Mouse (Mus musculus): ENCODE data around the gene Olfr373. TPM values are rescaled to one million over a fixed set of nuclear protein-coding genes. Genes with fewer than 3 reads are reported as not detected.
"Not testable (repeated sequence)": the region's sequence is repeated elsewhere in the genome, so short reads cannot be mapped to it uniquely, and the experiment has no call there.

Gene Olfr373
- polyA plus RNA-seq, 1 experiment from 2014 or later = not detected

DNA sequence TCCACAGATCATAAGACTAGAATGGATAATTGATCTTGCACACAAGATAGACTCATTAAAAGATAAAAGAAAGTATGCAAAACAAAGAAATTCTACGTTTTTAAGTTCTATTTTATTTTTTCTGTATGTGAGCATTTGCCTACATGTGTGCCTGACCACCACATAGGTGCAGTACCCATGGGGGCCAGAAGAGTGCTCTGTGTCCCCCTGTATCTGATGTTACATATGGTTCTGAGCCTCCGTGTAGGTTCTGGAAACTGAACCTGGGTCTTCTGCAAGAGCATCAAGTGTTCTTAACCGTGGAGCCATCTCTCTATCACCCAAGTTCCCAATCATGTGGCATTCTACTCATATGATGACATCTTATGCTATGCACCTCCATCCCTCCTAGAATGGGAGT is 29.5 kb downstream of the Olfr373 start:
- H3K4me1 ChIP-seq = no peaks in the 10 kb centered on the region
- no peaks in the 10 kb centered on the region for H3K27me3 ChIP-seq (replicated peaks)
- ATAC-seq (replicated peaks) = no peak
- H3K36me3 ChIP-seq (replicated peaks) = no peaks in the 10 kb centered on the region
- no peak overlapping the region for H3K4me2 ChIP-seq
- no peaks in the 10 kb centered on the region for H3K9me3 ChIP-seq
- H3K4me3 ChIP-seq = no peak overlapping the region
- no peak overlapping the region for H3K9ac ChIP-seq
- H3K27ac ChIP-seq = no peak overlapping the region
- 76% methylated on average over 3 of the region's 3 CpGs for WGBS

GRCm38 (mm10) chr8:72115202-72115601 is 32.2 kb downstream of the Olfr373 start:
- no peaks in the 10 kb centered on the region for H3K9me3 ChIP-seq
- H3K4me3 ChIP-seq = no peak overlapping the region
- H3K9ac ChIP-seq = no peak overlapping the region
- no peak overlapping the region for H3K27ac ChIP-seq
- H3K4me1 ChIP-seq = no peaks in the 10 kb centered on the region
- no peak overlapping the region for H3K4me2 ChIP-seq
- H3K27me3 ChIP-seq (replicated peaks) = no peaks in the 10 kb centered on the region
- WGBS = 85% methylated on average over 2 of the region's 2 CpGs
- H3K36me3 ChIP-seq (replicated peaks) = no peaks in the 10 kb centered on the region
- ATAC-seq (replicated peaks) = no peak

GRCm38 (mm10) chr8:72118616-72119015 is 35.6 kb downstream of the Olfr373 start:
- Histone ChIP-seq H3K9me3 (no peaks in the 10 kb centered on the region), H3K9ac (no peak overlapping the region), H3K4me1 (no peaks in the 10 kb centered on the region), H3K4me2 (no peak overlapping the region), H3K27ac (no peak overlapping the region), H3K36me3 (replicated peaks) (no peaks in the 10 kb centered on the region), H3K27me3 (replicated peaks) (no peaks in the 10 kb centered on the region), H3K4me3 (no peak overlapping the region)
- no peak for ATAC-seq (replicated peaks)
- 57% methylated on average over 4 of the region's 4 CpGs for WGBS

- WGBS = 56% methylated on average over 3 of the region's 3 CpGs
- H3K9ac ChIP-seq; H3K4me1 ChIP-seq; H3K9me3 ChIP-seq; H3K27ac ChIP-seq; H3K4me2 ChIP-seq; H3K27me3 ChIP-seq (replicated peaks); H3K36me3 ChIP-seq (replicated peaks); ATAC-seq (replicated peaks); H3K4me3 ChIP-seq: not testable (repeated sequence)
These were observed 38.5 kb downstream of the Olfr373 start for GRCm38 (mm10) chr8:72121486-72121885.

- H3K9ac ChIP-seq = no peak overlapping the region
- no peak overlapping the region for H3K4me2 ChIP-seq
- no peak overlapping the region for H3K4me3 ChIP-seq
- 38% methylated on average over 1 of the region's 1 CpGs for WGBS
- H3K9me3 ChIP-seq = no peaks in the 10 kb centered on the region
- ATAC-seq (replicated peaks) = no peak
- H3K4me1 ChIP-seq = no peaks in the 10 kb centered on the region
- no peaks in the 10 kb centered on the region for H3K36me3 ChIP-seq (replicated peaks)
- H3K27me3 ChIP-seq (replicated peaks) = no peaks in the 10 kb centered on the region
- H3K27ac ChIP-seq = no peak overlapping the region
These were observed 39.0 kb downstream of the Olfr373 start for GRCm38 (mm10) chr8:72121997-72122396.

GRCm38 (mm10) chr8:72127834-72128233 is 44.9 kb downstream of the Olfr373 start:
- Histone ChIP-seq H3K36me3 (replicated peaks) (no peaks in the 10 kb centered on the region), H3K27me3 (replicated peaks) (no peaks in the 10 kb centered on the region), H3K27ac (no peak overlapping the region), H3K4me1 (no peaks in the 10 kb centered on the region), H3K4me3 (no peak overlapping the region), H3K9ac (no peak overlapping the region), H3K4me2 (no peak overlapping the region), H3K9me3 (no peaks in the 10 kb centered on the region)
- ATAC-seq (replicated peaks) = no peak
- 82% methylated on average over 1 of the region's 1 CpGs for WGBS

GRCm38 (mm10) chr8:72131251-72131650 is 48.3 kb downstream of the Olfr373 start:
- Histone ChIP-seq H3K9ac (no peak overlapping the region), H3K4me3 (no peak overlapping the region), H3K9me3 (no peaks in the 10 kb centered on the region), H3K36me3 (replicated peaks) (no peaks in the 10 kb centered on the region), H3K27me3 (replicated peaks) (no peaks in the 10 kb centered on the region), H3K4me2 (no peak overlapping the region), H3K27ac (no peak overlapping the region), H3K4me1 (peaks cover 8% of the 10 kb centered on the region)
- WGBS = 88% methylated on average over 2 of the region's 2 CpGs
- no peak for ATAC-seq (replicated peaks)

DNA sequence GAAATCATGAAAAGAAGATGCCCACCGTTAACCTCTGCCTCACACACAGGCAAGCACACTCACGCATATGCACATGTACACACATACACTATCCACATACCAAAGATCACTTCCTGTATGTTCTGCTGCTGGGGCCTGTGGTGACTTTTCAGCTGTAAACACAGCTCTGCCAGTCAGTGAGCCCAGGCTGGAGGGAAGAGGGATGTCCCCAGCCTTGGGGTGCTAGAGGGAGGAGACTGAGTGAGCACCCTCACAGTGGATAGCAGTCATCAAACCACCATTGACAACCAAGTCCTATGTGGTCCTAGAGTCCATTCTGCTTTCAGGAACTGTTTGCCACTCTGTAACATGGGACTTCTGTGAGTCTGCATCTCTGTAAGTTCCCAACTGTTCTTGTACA is 48.9 kb downstream of the Olfr373 start:
- Histone ChIP-seq H3K9ac (no peak overlapping the region), H3K9me3 (no peaks in the 10 kb centered on the region), H3K27ac (no peak overlapping the region), H3K36me3 (replicated peaks) (no peaks in the 10 kb centered on the region), H3K4me2 (no peak overlapping the region), H3K4me3 (no peak overlapping the region), H3K4me1 (peaks cover 14% of the 10 kb centered on the region), H3K27me3 (replicated peaks) (no peaks in the 10 kb centered on the region)
- ATAC-seq (replicated peaks) = no peak
- 79% methylated on average over 2 of the region's 2 CpGs for WGBS

DNA sequence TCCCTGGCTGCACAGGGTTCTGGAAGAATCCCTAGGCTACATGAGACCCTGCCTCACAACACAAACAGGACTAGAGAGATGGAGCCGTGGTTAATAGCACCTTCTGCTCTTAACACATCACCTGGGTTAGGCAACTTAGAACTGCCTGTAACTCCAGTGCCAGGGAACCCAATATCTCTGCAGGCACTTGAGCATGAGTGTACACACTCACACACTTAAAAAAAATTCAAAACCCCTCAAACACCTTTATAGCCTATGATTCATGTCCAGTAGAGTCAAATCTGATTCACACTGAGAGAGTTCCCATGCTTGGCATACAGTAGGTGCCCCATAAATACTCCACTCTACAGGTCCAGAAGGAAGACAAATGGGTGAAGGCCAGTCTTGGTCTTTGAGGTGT is 49.4 kb downstream of the Olfr373 start:
- H3K27ac ChIP-seq = no peak overlapping the region
- no peaks in the 10 kb centered on the region for H3K9me3 ChIP-seq
- no peak overlapping the region for H3K4me2 ChIP-seq
- H3K4me1 ChIP-seq = peaks cover 17% of the 10 kb centered on the region
- H3K36me3 ChIP-seq (replicated peaks) = no peaks in the 10 kb centered on the region
- no peaks in the 10 kb centered on the region for H3K27me3 ChIP-seq (replicated peaks)
- 100% methylated on average over 1 of the region's 1 CpGs for WGBS
- no peak overlapping the region for H3K4me3 ChIP-seq
- no peak overlapping the region for H3K9ac ChIP-seq
- no peak for ATAC-seq (replicated peaks)

DNA sequence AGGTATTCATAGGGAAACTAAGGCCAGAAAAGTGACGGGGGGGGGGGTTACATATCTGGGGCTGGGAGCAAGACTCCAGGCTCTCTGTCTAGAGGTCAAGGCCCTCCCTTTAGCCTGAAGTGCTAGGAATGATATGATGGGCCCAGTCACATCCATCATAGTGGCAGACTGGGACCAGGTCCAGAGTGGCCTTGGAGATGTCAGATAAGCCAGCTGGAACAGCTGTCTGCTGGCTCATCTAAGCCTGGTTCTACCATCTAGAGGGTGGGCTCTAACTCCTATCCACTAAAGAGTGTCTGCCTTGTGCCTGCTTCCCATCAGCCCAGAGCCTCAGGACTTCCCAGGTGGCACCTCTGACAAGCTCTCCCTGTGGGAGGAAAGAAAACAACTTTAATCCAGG is 49.9 kb downstream of the Olfr373 start:
- no peak for ATAC-seq (replicated peaks)
- Histone ChIP-seq H3K27ac (no peak overlapping the region), H3K36me3 (replicated peaks) (no peaks in the 10 kb centered on the region), H3K4me2 (no peak overlapping the region), H3K9ac (no peak overlapping the region), H3K9me3 (no peaks in the 10 kb centered on the region), H3K4me1 (peaks cover 17% of the 10 kb centered on the region), H3K4me3 (no peak overlapping the region), H3K27me3 (replicated peaks) (no peaks in the 10 kb centered on the region)
- 86% methylated on average over 1 of the region's 1 CpGs for WGBS

DNA sequence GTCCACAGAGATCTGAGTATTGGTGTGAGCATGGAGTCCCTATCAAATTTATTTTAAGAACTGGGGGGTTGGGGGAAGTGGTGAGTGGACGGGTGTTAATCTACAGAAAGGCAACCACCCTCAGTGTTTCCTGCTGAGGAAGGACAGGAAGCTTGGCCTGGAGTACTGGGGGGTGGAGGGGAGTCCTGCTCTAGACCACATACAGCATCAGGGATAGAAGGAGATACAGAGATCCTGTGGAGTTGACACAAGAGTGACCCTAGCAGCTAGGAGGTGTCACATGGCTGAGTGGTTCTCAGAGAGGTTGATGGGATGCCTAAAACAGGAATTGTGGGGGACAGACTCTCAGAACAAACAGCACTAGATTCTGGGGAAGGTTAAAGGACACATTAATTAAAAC is 50.5 kb downstream of the Olfr373 start:
- Histone ChIP-seq H3K27ac (no peak overlapping the region), H3K4me2 (no peak overlapping the region), H3K36me3 (replicated peaks) (0 out of 2 replicates have a peak, but pooled peaks cover under 1% of the 10 kb centered on the region), H3K9ac (no peak overlapping the region), H3K4me3 (no peak overlapping the region), H3K4me1 (peaks cover 17% of the 10 kb centered on the region), H3K9me3 (no peaks in the 10 kb centered on the region), H3K27me3 (replicated peaks) (no peaks in the 10 kb centered on the region)
- no peak for ATAC-seq (replicated peaks)
- WGBS = 79% methylated on average over 1 of the region's 1 CpGs

GRCm38 (mm10) chr8:72134756-72135445 is 51.9 kb downstream of the Olfr373 start, which contains the start of gene Tpm4:
Tpm4 (plus strand) TSS chr8:72134975.
- H3K27me3 ChIP-seq (replicated peaks) = no peaks in the 10 kb centered on the region

More at GRCm38 (mm10) chr8:72134756-72135445, 51.9 kb downstream of the Olfr373 start, which contains the start of gene Tpm4:
- peak within 1 kb of the TSS; percentile 81 for H3K27ac ChIP-seq
- H3K36me3 ChIP-seq (replicated peaks) = peaks cover 7% of the 10 kb centered on the region; the same call in 1 of the 2 replicates
- H3K4me1 ChIP-seq = peaks cover 17% of the 10 kb centered on the region
- H3K9ac ChIP-seq = peak within 1 kb of the TSS; percentile 78
- H3K4me3 ChIP-seq = peak within 1 kb of the TSS; percentile 65
- ATAC-seq (replicated peaks) = peak; percentile 86
- WGBS = under 1% methylated on average over 43 of the region's 49 CpGs
- peak within 1 kb of the TSS; percentile 65 for H3K4me2 ChIP-seq
- H3K9me3 ChIP-seq = no peaks in the 10 kb centered on the region
